Mouse (Mus musculus) bone marrow, adult 2 months (tissue): ENCODE measurements at regions not wholly inside any gene's neighbourhood (a gene's known extent, or its start where the extent isn't known, plus 50 kb on each side); places are given as distances from the start of the nearest gene placed in this dataset.
"Not testable (repeated sequence)": the region's sequence is repeated elsewhere in the genome, so short reads cannot be mapped to it uniquely, and the experiment has no call there.

Experiments used
- H3K27ac ChIP-seq: fragments of 200-500 bp; 2 replicates; pipeline ENCODE4 v1.5.1; 2012; ENCODE audit warnings: low read depth, mild to moderate bottlenecking, control low read depth, inconsistent platforms, low read length; ENCODE audit not compliant: control insufficient read depth, poor library complexity, insufficient read depth
- H3K4me1 ChIP-seq: fragments of 200-500 bp; 2 replicates; pipeline ENCODE4 v1.6.1; 2011; ENCODE audit warnings: low read length; ENCODE audit not compliant: control insufficient read depth, insufficient read depth
- H3K4me3 ChIP-seq: fragments of 200-500 bp; replicated peaks from 2 replicates; pipeline ENCODE3; 2011; ENCODE audit warnings: mild to moderate bottlenecking, low read depth, low read length, control low read depth; ENCODE audit not compliant: control insufficient read depth
- CTCF ChIP-seq: fragments of 200-500 bp; IDR thresholded peaks from 2 replicates; pipeline ENCODE4 v1.5.1; 2011; ENCODE audit warnings: low read length, control low read depth; ENCODE audit not compliant: control insufficient read depth, insufficient read depth
- POLR2A ChIP-seq: fragments of 200-500 bp; IDR thresholded peaks from 2 replicates; pipeline ENCODE4 v1.6.1; 2011; ENCODE audit warnings: low read depth, mild to moderate bottlenecking, control low read depth, low read length, borderline replicate concordance; ENCODE audit not compliant: control insufficient read depth
- WGBS: fragments of 180-500 bp; shearing (Covaris S2); methylation state at CpG from one replicate; pipeline ENCODE4 v1.1.7; 2018; 5-methylcytosine and 5-hydroxymethylcytosine counted together

DNA sequence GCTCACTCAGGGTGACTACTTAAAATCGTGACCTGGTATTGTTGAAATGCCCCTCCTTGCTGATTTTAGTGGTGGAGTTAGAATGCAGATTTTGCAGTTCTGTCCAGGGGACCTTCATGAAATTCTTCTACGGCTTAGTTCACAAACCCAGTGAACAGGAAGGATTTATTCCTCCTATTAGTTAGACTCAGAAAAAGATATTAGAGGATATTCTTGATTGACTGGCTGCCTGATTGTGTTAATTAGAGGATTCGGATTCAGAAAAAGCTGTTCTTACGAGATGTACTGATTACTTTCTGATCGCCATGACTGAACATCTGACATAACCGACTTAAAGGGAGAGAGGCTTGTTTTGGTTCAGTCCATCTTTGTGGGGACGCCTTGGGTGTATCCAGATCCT, 147.3 kb upstream of the Zfp648 start:
- Histone ChIP-seq H3K4me3 (no peak overlapping the region), H3K27ac (no peak overlapping the region), H3K4me1 (no peaks in the 10 kb centered on the region)
- 82% methylated on average over 7 of the region's 7 CpGs for WGBS
- TF ChIP-seq CTCF, result no peak
- TF ChIP-seq POLR2A, result no peak

DNA sequence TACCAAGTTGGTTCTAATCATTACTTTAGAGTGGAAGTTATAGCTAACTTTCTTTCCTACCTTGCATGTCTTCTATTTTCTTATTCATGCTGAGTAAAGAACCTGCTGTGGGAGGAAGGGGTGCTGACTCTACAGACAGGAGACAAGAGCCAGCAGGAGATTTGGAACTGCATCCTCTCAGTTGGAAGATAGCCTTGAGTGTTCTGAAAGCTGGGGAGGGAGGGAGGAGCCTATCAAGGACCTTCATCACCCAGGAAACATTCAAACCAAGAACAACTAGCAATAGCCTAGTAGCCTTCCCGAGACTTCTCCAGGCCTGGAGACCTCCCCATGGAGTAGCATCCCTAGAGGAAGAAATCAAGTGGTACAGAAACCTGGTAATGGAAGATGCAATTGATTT, 146.1 kb upstream of the Zfp648 start:
- 80% methylated on average over 1 of the region's 1 CpGs for WGBS
- Histone ChIP-seq H3K4me1 (no peaks in the 10 kb centered on the region), H3K4me3 (no peak overlapping the region), H3K27ac (no peak overlapping the region)
- TF ChIP-seq POLR2A (no peak), CTCF (no peak)

DNA sequence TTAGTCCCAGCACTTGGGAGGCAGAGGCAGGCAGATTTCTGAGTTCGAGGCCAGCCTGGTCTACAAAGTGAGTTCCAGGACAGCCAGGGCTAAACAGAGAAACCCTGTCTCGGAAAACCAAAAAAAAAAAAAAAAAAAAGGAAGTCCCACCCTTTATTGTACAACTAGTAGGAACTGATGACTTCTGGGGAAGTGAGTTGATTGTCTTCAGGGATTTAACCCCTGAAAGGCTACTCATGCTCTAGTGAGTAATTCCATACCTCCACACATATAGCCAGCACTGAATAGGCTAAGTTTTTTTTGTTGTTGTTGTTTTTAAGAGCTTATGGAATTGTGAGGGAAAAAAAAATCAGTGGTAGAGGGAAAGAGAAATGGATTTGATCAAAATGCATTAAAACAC, 139.6 kb upstream of the Zfp648 start:
- not testable (repeated sequence) for H3K27ac ChIP-seq, H3K4me3 ChIP-seq, H3K4me1 ChIP-seq
- WGBS, result 18% methylated on average over 2 of the region's 2 CpGs

DNA sequence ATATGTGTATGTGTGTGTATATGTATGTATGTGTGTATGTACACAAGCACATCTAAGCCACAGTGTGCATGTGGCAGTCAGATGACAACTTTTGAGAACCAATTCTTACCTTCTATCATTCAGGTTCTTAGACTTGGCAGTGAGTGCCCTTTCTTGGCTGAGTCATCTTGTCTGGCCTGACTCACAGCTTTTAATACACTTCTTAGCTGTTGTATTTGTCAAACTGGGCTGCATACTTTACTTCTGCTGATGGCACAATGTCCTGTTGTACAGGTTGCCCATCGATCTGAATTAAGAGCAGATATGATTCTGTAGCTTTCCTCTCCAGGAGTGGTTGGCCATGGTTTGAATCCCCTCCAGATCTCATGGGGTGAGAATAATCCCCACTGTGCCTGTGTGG, 139.1 kb upstream of the Zfp648 start:
- H3K4me1 ChIP-seq, result no peaks in the 10 kb centered on the region; the same call in 1 of the 2 replicates
- 30% methylated on average over 1 of the region's 1 CpGs for WGBS
- H3K4me3 ChIP-seq, result no peak overlapping the region
- no peak overlapping the region for H3K27ac ChIP-seq
- TF ChIP-seq CTCF (no peak), POLR2A (no peak)

GRCm38 (mm10) chr1:154062666-154063065, 138.3 kb upstream of the Zfp648 start:
- no peak for TF ChIP-seq CTCF
- TF ChIP-seq POLR2A, result no peak
- no peak overlapping the region; the same call in 1 of the 2 replicates for H3K27ac ChIP-seq
- no peaks in the 10 kb centered on the region; the same call in 1 of the 2 replicates for H3K4me1 ChIP-seq
- 45% methylated on average over 7 of the region's 7 CpGs for WGBS
- H3K4me3 ChIP-seq, result no peak overlapping the region

- WGBS, result 80% methylated on average over 5 of the region's 5 CpGs
- H3K4me3 ChIP-seq, result no peak overlapping the region
- no peak overlapping the region for H3K27ac ChIP-seq
- TF ChIP-seq CTCF, result no peak
- no peaks in the 10 kb centered on the region; the same call in 1 of the 2 replicates for H3K4me1 ChIP-seq
These were observed 136.4 kb upstream of the Zfp648 start for GRCm38 (mm10) chr1:154064633-154065032.

DNA sequence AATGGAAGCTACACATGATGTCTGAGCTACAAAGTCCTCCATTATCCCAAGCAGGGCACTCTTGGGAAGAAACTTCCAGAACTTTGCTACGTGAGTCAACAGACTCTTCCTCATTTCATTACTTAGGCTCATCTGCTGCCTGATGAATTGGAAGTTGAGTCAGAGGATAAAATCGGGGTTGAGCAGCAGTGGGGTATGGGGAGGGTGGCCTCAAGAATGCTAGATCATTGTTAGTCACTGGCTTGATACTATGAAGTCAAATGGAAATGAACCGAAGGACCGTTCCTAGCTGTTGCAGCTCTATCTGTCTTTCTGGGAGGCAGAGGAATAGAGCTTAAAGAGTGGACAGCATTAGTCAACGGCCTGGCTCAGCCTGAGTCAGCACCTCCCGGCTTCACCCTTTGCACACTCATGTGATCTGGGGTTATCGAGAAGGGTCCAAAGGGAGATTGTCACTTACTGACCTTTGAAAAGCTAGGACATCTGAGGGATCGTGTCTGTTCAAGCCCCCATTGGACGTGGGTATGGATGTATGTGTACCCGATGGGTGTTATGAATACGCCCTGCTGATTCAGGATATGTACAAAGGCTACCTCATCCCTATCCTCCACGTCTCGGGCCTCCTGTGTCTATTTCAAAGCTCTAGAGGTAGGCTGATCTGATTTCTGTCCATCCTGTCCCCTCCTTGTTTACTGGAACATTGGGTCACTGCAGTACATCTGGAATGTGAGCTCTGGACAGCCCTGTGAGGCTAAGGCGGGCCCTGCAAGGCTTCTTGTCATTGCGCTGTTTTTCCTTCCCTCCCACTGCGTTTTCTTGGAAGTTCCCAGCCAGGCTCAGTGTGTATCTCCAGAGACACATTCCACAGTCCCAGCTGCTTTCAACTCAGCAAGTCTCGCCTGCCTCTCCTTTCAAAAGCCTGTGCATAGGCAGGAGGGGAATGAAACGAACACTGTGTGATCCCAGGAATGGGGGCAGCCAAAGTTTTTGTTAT, 135.4 kb upstream of the Zfp648 start:
- Histone ChIP-seq H3K27ac (no peak overlapping the region), H3K4me3 (no peak overlapping the region), H3K4me1 (no peaks in the 10 kb centered on the region; the same call in 1 of the 2 replicates)
- TF ChIP-seq CTCF, result no peak
- no peak for TF ChIP-seq POLR2A
- WGBS, result 80% methylated on average over 18 of the region's 18 CpGs

DNA sequence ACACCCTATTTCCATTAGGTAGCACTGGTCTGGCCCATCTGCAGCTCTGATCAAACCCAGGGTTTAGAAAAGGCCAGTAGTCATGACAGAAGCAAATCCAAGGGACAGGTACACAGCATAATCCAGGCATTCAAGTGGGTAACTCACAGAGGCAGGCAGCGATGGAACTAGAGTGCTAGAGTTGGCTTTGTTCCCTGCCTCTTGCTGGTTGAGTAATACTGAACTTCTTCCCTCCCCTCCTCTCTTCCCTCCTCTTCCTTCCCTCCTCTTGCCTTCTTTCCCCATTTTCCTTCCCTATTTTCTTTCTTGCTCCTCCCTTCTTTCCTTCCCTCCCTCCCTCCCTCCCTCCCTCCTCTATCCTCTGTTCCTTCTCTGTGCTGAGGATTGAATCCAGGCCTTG, 133.1 kb upstream of the Zfp648 start:
- no peak for TF ChIP-seq CTCF
- TF ChIP-seq POLR2A, result no peak
- H3K4me3 ChIP-seq, result no peak overlapping the region
- WGBS, result 29% methylated on average over 1 of the region's 1 CpGs
- no peaks in the 10 kb centered on the region; the same call in 1 of the 2 replicates for H3K4me1 ChIP-seq
- H3K27ac ChIP-seq, result no peak overlapping the region
